Mouse (Mus musculus) megakaryocyte, embryonic 14.5 days (primary cell): ENCODE measurements around the gene Tesmin. TPM values are rescaled to one million over a fixed set of nuclear protein-coding genes. Genes with fewer than 3 reads are reported as not detected.
A peak's percentile ranks its signal among the peaks of the same experiment; 100 is the strongest.

Experiments used
- H3K27me3 ChIP-seq: replicated peaks from 2 replicates; pipeline ENCODE3; 2012; ENCODE audit warnings: inconsistent platforms
- H3K36me3 ChIP-seq: replicated peaks from 2 replicates; pipeline ENCODE3; 2012; ENCODE audit warnings: low read length, inconsistent platforms, mixed read lengths
- H3K4me1 ChIP-seq: 2 replicates; pipeline ENCODE4 v1.6.1; 2012; ENCODE audit warnings: inconsistent platforms
- H3K4me3 ChIP-seq: replicated peaks from 2 replicates; pipeline ENCODE3; 2012; ENCODE audit warnings: moderate library complexity, mild to moderate bottlenecking, inconsistent platforms
- H3K9me3 ChIP-seq: 2 replicates; pipeline ENCODE4 v1.6.1; 2012; ENCODE audit warnings: inconsistent platforms
- FLI1 ChIP-seq: IDR thresholded peaks from 2 replicates; pipeline ENCODE4 v1.6.1; 2012; ENCODE audit warnings: low read length, inconsistent platforms, mixed read lengths
- GATA1 ChIP-seq: IDR thresholded peaks from 3 replicates; pipeline ENCODE4 v1.6.1; 2012; ENCODE audit warnings: mixed read lengths, low read length, inconsistent platforms, borderline replicate concordance
- polyA plus RNA-seq: library from polyadenylated mRNA; stranded (reverse); fragments of >175 nt; gene quantifications from 2 replicates; pipeline ENCODE4 v1.2.3, GENCODE M21; 2012; ENCODE audit warnings: low replicate concordance; ENCODE audit not compliant: insufficient read depth

Gene Tesmin
- 1.0 and 2.5 TPM in 2 replicates for polyA plus RNA-seq

DNA sequence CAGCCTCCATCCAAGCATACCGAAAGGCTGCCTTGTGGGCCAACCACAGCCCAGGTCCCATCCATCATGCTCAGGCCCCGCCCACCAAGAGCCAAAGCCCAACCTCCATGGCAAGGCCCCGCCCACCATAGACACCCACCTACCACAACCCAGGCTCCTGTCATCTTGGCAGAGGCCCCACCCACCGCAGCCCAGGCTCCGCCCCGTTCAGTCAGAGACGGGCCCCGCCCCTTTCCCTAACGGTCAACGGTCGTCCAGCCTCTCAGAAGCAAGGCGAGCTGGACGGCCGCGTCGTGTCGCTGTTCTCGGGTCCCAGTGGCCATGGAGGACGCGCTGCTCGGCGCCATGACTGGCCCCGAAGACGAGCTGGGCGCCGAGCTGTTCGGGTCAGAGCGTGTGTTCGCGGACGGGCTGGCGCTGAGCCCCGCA lies at the start of gene Tesmin:
Tesmin (plus strand) TSS at position 229 of the 429 bp plus-strand sequence.
- Histone ChIP-seq H3K4me3 (peak within 1 kb of the TSS; percentile 93), H3K27me3 (peaks cover 4% of the 10 kb centered on the region), H3K9me3 (peaks cover 10% of the 10 kb centered on the region), H3K36me3 (peaks cover 31% of the 10 kb centered on the region), H3K4me1 (peaks cover 16% of the 10 kb centered on the region)
- TF ChIP-seq FLI1, result no peak
- no peak for TF ChIP-seq GATA1

DNA sequence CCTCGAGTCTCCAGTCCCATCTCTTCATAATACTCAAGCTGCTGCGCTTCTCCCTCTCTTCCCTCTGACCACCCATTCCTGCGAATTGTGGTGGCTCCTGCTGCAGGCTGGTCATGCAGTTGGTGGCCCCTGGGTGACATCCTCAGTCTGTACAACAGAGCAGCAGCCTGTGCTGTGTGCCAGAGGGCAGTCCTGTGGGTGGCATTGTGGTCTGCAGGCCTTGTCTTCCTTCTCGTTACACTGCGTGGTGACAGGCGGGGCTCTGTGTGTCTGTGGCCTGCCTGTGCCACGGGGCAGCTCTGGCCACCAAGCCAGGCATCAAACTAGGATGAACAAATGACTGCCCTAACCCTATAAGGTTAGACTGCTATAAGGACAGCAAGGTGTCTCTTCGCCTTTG lies 49.5 kb upstream of the Tesmin start:
- peak overlapping the region; percentile 39 for H3K4me3 ChIP-seq
- peaks cover 81% of the 10 kb centered on the region for H3K4me1 ChIP-seq
- H3K9me3 ChIP-seq, result peaks cover 6% of the 10 kb centered on the region; the same call in 1 of the 2 replicates
- H3K27me3 ChIP-seq, result no peaks in the 10 kb centered on the region
- TF ChIP-seq GATA1, result no peak
- no peak for TF ChIP-seq FLI1
- H3K36me3 ChIP-seq, result peaks cover 39% of the 10 kb centered on the region

DNA sequence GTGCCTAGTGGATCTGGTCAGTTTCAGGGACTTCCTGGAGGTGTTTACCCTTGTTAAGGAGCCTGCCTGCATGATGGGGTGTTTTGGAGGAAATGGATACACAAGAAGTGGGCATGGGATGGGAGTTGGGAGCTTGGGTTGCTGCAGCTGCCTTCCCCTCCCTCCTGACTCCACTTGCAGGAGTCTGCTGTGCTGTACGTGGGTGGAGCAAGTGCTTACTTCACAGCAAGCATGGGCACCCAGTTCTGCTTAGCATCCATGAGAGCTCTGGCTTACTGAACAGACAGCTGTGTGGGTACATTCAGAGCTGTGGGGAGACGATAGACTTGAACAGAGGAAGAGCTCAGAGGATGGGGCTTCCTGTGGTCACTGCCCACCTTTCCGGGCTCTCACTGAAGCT lies 47.6 kb upstream of the Tesmin start:
- H3K27me3 ChIP-seq, result no peaks in the 10 kb centered on the region
- peaks cover 41% of the 10 kb centered on the region for H3K36me3 ChIP-seq
- no peak for TF ChIP-seq GATA1
- TF ChIP-seq FLI1, result no peak
- H3K4me1 ChIP-seq, result peaks cover 81% of the 10 kb centered on the region
- H3K9me3 ChIP-seq, result peaks cover 6% of the 10 kb centered on the region; the same call in 1 of the 2 replicates
- H3K4me3 ChIP-seq, result peak overlapping the region; percentile 62

DNA sequence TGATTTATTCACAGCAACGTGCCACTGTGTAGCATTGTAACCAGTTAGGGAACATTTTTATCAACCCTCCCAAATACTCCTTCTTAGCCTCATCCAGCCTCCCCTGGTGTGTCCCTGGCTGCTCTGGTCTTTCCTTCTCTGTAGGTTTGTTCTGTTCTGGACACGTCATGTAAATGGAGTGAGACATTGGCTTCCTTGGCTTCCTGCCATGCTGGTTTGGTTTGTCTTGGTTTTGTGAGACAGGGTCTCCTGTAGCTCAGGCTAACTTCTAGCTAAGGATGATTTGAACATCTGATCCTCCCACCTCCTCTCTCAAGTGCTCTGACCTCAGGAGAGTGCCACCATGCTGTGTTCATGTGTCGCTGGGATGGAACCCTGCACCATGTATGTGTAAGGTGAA lies 44.7 kb upstream of the Tesmin start:
- H3K36me3 ChIP-seq, result peaks cover 59% of the 10 kb centered on the region
- TF ChIP-seq GATA1, result no peak
- no peak for TF ChIP-seq FLI1
- no peaks in the 10 kb centered on the region for H3K27me3 ChIP-seq
- peak overlapping the region; percentile 34 for H3K4me3 ChIP-seq
- H3K9me3 ChIP-seq, result peaks cover 10% of the 10 kb centered on the region; the same call in 1 of the 2 replicates
- H3K4me1 ChIP-seq, result peaks cover 63% of the 10 kb centered on the region

DNA sequence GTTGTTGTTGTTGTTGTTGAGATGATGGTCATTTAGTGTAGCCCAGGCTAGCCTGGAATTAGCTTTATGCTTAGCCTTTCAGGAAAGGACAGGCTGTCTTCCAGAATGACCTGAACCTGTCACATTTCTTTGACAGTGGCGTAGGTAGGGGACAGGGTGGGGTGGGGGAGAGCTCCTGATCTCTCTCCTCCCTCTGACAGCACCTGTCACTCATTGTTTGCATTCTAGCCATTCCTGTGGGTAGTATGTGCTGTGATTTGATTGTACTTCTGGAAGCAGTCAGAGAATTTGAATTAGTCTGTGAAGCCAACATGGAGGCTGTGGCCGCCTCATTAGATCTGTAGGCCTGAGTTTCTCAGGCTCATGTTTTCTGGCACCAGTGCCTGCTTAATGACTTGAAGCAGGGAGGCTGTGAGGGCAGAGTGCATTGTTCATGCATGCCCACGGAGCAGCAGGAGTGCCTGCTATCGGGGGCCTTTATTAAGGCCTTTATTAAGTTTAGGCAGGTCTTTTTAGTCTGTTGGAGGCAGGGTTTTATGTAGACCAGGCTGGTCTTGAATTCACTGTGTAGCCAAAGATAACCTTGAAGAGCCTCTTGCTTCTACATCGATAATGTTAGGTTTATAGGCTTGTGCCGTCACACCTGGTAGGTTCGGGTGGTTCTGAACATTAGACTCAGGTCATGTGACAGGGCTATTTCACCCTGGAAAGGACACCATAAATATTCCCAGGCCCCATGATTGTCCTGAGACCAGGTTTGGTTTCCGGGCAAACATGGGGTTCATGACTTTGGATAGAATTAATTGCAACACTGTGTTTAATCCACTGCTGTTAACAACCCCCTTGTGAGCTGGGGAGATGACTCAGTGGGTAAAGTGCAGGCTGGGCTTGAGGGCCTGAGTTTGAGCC lies 43.8 kb upstream of the Tesmin start:
- Histone ChIP-seq H3K27me3 (no peaks in the 10 kb centered on the region), H3K9me3 (peaks cover 10% of the 10 kb centered on the region; the same call in 1 of the 2 replicates), H3K4me1 (peaks cover 56% of the 10 kb centered on the region), H3K36me3 (peaks cover 62% of the 10 kb centered on the region), H3K4me3 (no peak overlapping the region)
- TF ChIP-seq GATA1, result no peak

DNA sequence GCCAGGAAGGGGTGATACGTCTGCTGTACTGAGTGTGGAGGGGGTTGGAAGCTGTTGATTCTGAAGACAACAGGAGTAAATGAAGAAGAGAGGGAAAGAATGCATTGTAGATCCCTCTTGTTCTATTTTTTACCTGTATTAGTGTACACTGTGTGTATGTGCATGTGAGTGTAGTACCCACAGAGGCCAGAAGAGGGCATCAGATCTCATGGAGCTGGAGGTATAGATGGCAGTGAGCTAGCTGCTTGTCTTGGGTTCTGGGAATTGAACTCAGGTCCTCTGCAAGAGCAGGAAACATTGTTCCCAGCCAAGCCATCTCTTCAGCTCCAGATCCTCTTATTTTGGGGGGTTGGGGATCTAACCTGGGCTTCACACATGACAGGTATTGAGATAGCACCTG lies 40.9 kb upstream of the Tesmin start:
- H3K4me3 ChIP-seq, result no peak overlapping the region
- peaks cover 50% of the 10 kb centered on the region for H3K4me1 ChIP-seq
- TF ChIP-seq FLI1 (no peak), GATA1 (no peak)
- peaks cover 4% of the 10 kb centered on the region; the same call in 1 of the 2 replicates for H3K9me3 ChIP-seq
- no peaks in the 10 kb centered on the region for H3K27me3 ChIP-seq
- H3K36me3 ChIP-seq, result peaks cover 68% of the 10 kb centered on the region

DNA sequence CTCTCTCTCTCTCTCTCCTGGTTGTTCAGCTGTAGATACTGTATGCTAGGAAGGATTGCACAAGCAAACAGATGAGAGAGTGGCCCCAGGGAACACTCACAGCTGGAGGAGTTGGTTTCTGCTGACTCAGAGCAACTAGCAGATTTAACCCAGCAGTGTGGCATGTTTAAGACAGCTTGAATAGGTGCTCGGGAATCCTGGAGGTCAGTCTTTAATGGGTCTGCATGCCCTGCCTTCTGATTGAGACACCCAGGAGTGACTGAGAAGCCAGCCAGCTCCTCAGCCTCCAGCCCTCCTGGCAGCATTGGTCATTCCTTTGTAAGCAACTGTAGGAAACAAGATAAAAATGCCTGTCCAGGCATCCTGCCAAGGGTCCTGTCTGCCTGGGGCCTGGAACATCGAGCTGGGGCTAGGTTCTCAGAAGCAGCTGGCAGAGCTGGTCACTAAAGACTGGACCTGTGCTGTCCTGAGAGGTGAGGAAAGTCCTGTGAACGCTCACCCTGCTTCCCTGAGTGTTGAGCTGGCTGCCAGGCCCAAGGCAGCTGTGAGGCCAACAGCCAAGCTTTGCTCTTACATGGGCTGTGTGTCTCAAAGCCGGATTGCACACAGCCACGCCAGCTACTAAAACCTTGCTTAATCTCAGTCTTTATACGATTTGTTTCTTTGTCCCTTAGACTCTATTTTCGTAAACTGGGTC lies 35.1 kb upstream of the Tesmin start:
- Histone ChIP-seq H3K36me3 (peaks cover 88% of the 10 kb centered on the region), H3K4me3 (peak overlapping the region; percentile 64), H3K9me3 (no peaks in the 10 kb centered on the region), H3K4me1 (peaks cover 34% of the 10 kb centered on the region), H3K27me3 (no peaks in the 10 kb centered on the region)
- TF ChIP-seq GATA1 (no peak), FLI1 (no peak)

DNA sequence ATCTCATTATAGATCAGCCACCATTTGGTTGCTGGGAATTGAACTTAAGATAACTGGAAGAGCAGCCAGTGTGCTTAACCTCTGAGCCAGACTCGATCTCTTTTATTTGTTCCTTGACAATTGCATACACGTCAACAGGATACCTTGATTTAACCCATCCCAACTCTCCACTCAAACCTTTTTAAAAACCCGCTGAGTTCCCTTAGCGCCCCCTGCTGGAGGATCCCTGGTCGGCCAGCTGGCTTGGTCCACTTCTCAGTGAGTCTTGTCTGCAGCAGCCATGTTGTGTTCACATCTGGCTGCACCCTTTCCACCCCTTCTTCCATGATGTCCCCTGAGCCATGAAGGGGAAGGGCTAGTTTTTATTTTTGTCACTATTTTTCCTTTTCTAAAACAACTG lies 33.6 kb upstream of the Tesmin start:
- TF ChIP-seq FLI1, result no peak
- no peak for TF ChIP-seq GATA1
- H3K4me1 ChIP-seq, result peaks cover 35% of the 10 kb centered on the region
- no peak overlapping the region for H3K4me3 ChIP-seq
- peaks cover 82% of the 10 kb centered on the region for H3K36me3 ChIP-seq
- H3K27me3 ChIP-seq, result no peaks in the 10 kb centered on the region
- no peaks in the 10 kb centered on the region for H3K9me3 ChIP-seq

DNA sequence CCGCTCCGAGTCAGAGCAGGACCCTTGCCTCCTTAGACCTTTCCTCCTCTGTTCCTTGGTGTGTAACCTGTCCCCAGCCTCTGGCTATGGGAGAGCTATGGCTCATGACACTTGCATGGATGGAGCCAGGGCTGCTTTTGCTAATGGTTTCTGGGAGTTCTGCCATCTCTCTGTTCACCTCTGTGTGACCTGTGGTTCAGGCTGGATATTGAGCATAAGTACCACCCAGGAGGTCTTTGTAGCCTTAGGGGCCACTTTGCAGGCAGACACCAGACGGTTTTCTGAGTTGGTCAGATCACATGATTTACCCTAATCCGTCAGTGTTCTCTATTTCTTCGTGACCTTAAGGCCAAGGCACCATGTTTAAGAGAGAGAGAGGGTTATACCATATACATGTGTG lies 32.1 kb upstream of the Tesmin start:
- Histone ChIP-seq H3K4me3 (no peak overlapping the region), H3K27me3 (no peaks in the 10 kb centered on the region), H3K4me1 (peaks cover 45% of the 10 kb centered on the region), H3K36me3 (peaks cover 85% of the 10 kb centered on the region), H3K9me3 (no peaks in the 10 kb centered on the region)
- TF ChIP-seq FLI1, result no peak
- no peak for TF ChIP-seq GATA1

DNA sequence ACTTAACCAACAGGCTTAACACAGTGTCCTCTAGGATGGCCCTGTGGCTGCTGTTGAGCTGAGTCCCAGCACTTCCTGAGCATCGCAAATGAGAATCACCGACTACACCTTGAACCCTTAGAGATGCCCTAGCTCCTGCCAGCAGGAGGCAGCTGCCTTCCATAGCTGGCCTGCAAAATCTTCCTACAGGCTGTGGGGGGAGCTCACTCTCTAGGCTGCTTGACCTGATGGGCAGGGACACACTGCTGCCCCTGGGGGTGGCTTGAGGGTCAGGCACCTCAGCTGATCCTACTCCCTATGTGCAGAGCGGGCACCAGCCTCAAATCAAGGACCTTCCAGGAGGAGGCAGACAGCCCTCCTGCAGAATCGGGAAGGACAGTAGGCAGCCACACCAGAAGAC lies 31.0 kb upstream of the Tesmin start:
- TF ChIP-seq FLI1 (no peak), GATA1 (no peak)
- no peaks in the 10 kb centered on the region for H3K27me3 ChIP-seq
- H3K9me3 ChIP-seq, result no peaks in the 10 kb centered on the region
- peaks cover 85% of the 10 kb centered on the region for H3K36me3 ChIP-seq
- no peak overlapping the region for H3K4me3 ChIP-seq
- peaks cover 36% of the 10 kb centered on the region for H3K4me1 ChIP-seq
